Comparison of ENCODE assay signal across 8 mouse cellular contexts in genomic region chr1:31102863-31103657, GRCm38 (mm10).
DNase-seq lines count a peak whose midpoint lies in the region; ATAC-seq and TF ChIP-seq lines count a peak whose summit lies in the region.

No protein-coding gene starts in this region.

- 42% methylated on average over 12 of the region's 12 CpGs for WGBS in stomach, postnatal 0 days

- ATAC-seq in frontal cortex, adult (ENCODE audit: low TSS enrichment) = peak; percentile 45; the same call in 1 of the 2 replicates
- peak; percentile 49; the same call in 1 of the 2 replicates for ATAC-seq in stomach, postnatal 0 days (ENCODE audit: low FRiP score, low TSS enrichment)

- no peak overlapping the region for H3K4me3 ChIP-seq in stomach, postnatal 0 days (ENCODE audit: low read depth, low read length)

- H3K27ac ChIP-seq in stomach, postnatal 0 days (replicated peaks) = peak overlapping the region; percentile 63

- no peak overlapping the region for H3K4me2 ChIP-seq in stomach, postnatal 0 days (replicated peaks; ENCODE audit: low read depth)

- no peak for DNase-seq in frontal cortex, postnatal 25 days (ENCODE audit: low spot score in 2 of 2)
- DNase-seq in testis, postnatal 10 days (ENCODE audit: low spot score) = peak; percentile 35
- DNase-seq in testis, postnatal 14 days (ENCODE audit: low spot score) = no peak
- DNase-seq in heart, postnatal 4 days = peak; percentile 70
- DNase-seq in stomach, postnatal 0 days (ENCODE audit: low spot score) = peak; percentile 18
- no peak for DNase-seq in ovary, postnatal 10 days (ENCODE audit: low spot score)
- DNase-seq in spleen, postnatal 36 days (ENCODE audit: low spot score in 2 of 2) = no peak

- H3K4me1 ChIP-seq in stomach, postnatal 0 days (replicated peaks; ENCODE audit: control insufficient read depth, insufficient read depth) = no peaks in the 10 kb centered on the region

- no peaks in the 10 kb centered on the region for H3K9me3 ChIP-seq in stomach, postnatal 0 days (ENCODE audit: control insufficient read depth, low read length)

- H3K27me3 ChIP-seq in stomach, postnatal 0 days (ENCODE audit: control insufficient read depth, insufficient read depth, low read length) = no peaks in the 10 kb centered on the region

- no peak for TF ChIP-seq CTCF in stomach, postnatal 0 days (IDR thresholded peaks at IDR 0.05; ENCODE audit: low read depth)

- H3K9ac ChIP-seq in stomach, postnatal 0 days (ENCODE audit: low read length) = no peak overlapping the region

- TF ChIP-seq EP300 in stomach, postnatal 0 days (optimal IDR thresholded peaks at IDR 0.05) = no peak

- H3K36me3 ChIP-seq in stomach, postnatal 0 days (ENCODE audit: control insufficient read depth, insufficient read depth, low read length) = no peaks in the 10 kb centered on the region

Comparison
In these comparisons a context has a peak if more than half of its experiments do, and no peak if none do; other contexts are left out.
1. DNase-seq: peak in testis, postnatal 10 days (single experiment), heart, postnatal 4 days (single experiment) and stomach, postnatal 0 days (single experiment); none in frontal cortex, postnatal 25 days (0 of 2), testis, postnatal 14 days (single experiment), ovary, postnatal 10 days (single experiment) and spleen, postnatal 36 days (0 of 2).